Mouse (Mus musculus) ES-Bruce4 (cell line): ENCODE results near the gene Tfpt. TPM values are rescaled to one million over a fixed set of nuclear protein-coding genes. Genes with fewer than 3 reads are reported as not detected.
"Not testable (repeated sequence)": the region's sequence is repeated elsewhere in the genome, so short reads cannot be mapped to it uniquely, and the experiment has no call there.

Experiments used
- H3K27ac ChIP-seq: 2 replicates; pipeline ENCODE4 v1.5.1; 2012; ENCODE audit warnings: low read length, inconsistent platforms; ENCODE audit not compliant: insufficient read depth
- H3K27me3 ChIP-seq: 2 replicates; pipeline ENCODE4 v1.6.1; 2012; ENCODE audit warnings: mild to moderate bottlenecking, low read length, inconsistent platforms; ENCODE audit not compliant: control insufficient read depth, poor library complexity, insufficient read depth, severe bottlenecking
- H3K36me3 ChIP-seq: 2 replicates; pipeline ENCODE4 v1.6.1; 2012; ENCODE audit warnings: inconsistent platforms, mild to moderate bottlenecking, low read length, moderate library complexity; ENCODE audit not compliant: control insufficient read depth, poor library complexity, insufficient read depth, severe bottlenecking
- H3K4me1 ChIP-seq: one replicate; pipeline ENCODE4 v1.8.1; 2011; ENCODE audit warnings: low read length; ENCODE audit not compliant: control insufficient read depth, insufficient read depth
- H3K4me3 ChIP-seq: 2 replicates; pipeline ENCODE4 v1.5.1; 2011; ENCODE audit warnings: low read depth, mild to moderate bottlenecking, low read length
- H3K9ac ChIP-seq: 2 replicates; pipeline ENCODE4 v1.6.1; 2012; ENCODE audit warnings: low read depth, mild to moderate bottlenecking, inconsistent platforms; ENCODE audit not compliant: poor library complexity, severe bottlenecking
- H3K9me3 ChIP-seq: replicated peaks from 2 replicates; pipeline ENCODE4 v1.6.1; 2012; ENCODE audit warnings: mild to moderate bottlenecking, low read length, inconsistent platforms; ENCODE audit not compliant: control insufficient read depth, poor library complexity, insufficient read depth, severe bottlenecking
- CTCF ChIP-seq: IDR thresholded peaks from one replicate; pipeline ENCODE4 v1.8.1; 2011; ENCODE audit warnings: low read depth, low read length
- EP300 ChIP-seq: IDR thresholded peaks from 2 replicates; pipeline ENCODE4 v1.6.1; 2011; ENCODE audit warnings: low read depth, low read length; ENCODE audit not compliant: insufficient read depth
- POLR2A ChIP-seq: IDR thresholded peaks from one replicate; pipeline ENCODE4 v1.8.1; 2011; ENCODE audit warnings: low read length; ENCODE audit not compliant: insufficient read depth
- polyA plus RNA-seq: library from polyadenylated mRNA; stranded (reverse); fragments of >200 nt; gene quantifications from 2 replicates; pipeline ENCODE4 v1.2.4, GENCODE M21; 2011; ENCODE audit warnings: low read depth; ENCODE audit not compliant: missing spikeins, insufficient read depth, insufficient read length

Gene Tfpt
- polyA plus RNA-seq, 1 experiment = 29.9 TPM

DNA sequence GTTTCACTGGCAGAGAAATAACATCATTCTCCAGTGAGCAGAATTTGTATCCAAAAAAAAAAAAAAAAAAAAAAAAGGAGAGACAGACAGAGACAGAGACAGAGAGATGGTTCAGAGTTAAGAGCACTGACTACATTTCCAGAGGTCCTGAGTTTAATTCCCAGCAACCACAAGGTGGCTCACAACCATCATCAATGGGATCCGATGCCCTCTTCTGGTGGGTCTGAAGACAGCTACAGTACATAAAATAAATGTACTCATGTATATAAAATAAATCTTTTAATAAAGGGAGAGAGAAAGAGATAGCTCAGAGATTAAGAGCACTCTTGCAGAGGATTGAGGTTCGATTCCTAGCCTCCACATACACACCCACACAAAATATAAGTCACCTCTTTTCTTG is 51.5 kb downstream of the Tfpt start:
- TF ChIP-seq EP300 (no peak), CTCF (peak; percentile 19), POLR2A (no peak)
- Histone ChIP-seq H3K27ac (peak overlapping the region; percentile 30), H3K9ac (peak overlapping the region; percentile 66; the same call in 1 of the 2 replicates), H3K4me3 (peak overlapping the region; percentile 66), H3K9me3 (0 out of 2 replicates have a peak, but pooled peaks cover 3% of the 10 kb centered on the region), H3K27me3 (no peaks in the 10 kb centered on the region), H3K36me3 (0 out of 2 replicates have a peak, but pooled peaks cover 2% of the 10 kb centered on the region), H3K4me1 (peaks cover 2% of the 10 kb centered on the region)

DNA sequence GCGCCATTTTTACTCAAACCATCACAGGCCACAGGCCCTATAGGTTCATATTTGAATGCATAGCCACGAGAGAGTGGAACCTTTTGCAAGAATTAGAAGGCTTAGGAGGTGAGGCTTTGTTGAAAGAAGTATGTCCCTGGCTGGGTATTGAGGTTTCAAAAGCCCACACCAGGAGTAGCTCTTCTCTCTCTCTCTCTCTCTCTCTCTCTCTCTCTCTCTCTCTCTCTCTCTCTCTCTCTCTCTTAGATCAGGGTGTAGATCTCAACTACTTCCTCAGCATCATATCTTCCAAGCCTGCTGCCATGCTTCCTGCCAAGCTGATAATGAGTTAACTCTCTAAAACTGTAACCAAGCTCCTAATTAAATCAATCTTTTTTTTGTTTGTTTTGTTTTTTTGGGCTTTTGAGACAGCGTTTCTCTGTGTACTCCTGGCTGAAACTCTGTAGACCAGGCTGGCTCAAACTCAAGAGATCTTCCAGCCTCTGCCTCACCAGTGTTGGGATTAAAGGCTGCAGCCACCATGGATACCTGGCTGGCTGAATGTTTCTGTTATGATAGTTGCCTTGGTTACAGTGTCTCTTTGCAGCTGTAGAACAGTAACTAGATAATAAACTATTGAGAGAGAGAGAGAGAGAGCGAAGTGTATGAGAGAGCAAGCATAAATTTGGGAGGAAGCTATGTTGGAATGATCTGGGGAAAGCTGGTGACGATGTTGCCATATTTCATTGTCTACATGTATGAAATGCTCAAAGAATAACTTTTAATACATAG is 53.2 kb downstream of the Tfpt start:
- H3K36me3 ChIP-seq = 0 out of 2 replicates have a peak, but pooled peaks cover 4% of the 10 kb centered on the region
- no peak for TF ChIP-seq EP300
- TF ChIP-seq CTCF = no peak
- TF ChIP-seq POLR2A = no peak
- H3K9ac ChIP-seq = no peak overlapping the region

DNA sequence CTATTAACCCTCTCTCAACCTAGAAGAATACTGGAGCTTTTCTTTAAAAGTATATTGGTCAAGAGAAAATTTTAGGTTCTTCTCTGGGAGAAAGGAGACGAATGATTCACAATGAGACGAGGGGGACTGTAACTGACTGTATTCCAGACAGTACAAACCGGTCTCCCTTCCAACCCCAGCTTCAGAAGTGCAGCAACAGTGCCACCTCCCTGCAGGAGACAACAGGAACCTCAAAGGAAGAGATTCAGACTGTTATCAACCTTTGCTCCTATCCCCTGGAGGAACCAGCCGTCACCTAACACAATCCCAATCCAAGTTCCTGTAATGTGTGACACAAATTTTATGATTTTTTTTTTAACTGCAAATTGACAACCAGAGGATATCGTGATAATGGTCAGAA is 55.5 kb downstream of the Tfpt start:
- Histone ChIP-seq H3K9me3 (peaks cover 22% of the 10 kb centered on the region), H3K27me3 (no peaks in the 10 kb centered on the region), H3K4me3 (no peak overlapping the region), H3K4me1 (no peaks in the 10 kb centered on the region), H3K36me3 (0 out of 2 replicates have a peak, but pooled peaks cover 5% of the 10 kb centered on the region), H3K9ac (no peak overlapping the region), H3K27ac (no peak overlapping the region)
- TF ChIP-seq EP300 (no peak), POLR2A (no peak), CTCF (peak; percentile 24)

More for the DNA sequence above, 53.2 kb downstream of the Tfpt start:
- H3K9me3 ChIP-seq = peaks cover 12% of the 10 kb centered on the region
- H3K4me1 ChIP-seq = peaks cover 2% of the 10 kb centered on the region
- no peak overlapping the region for H3K4me3 ChIP-seq
- no peaks in the 10 kb centered on the region for H3K27me3 ChIP-seq
- H3K27ac ChIP-seq = no peak overlapping the region

GRCm38 (mm10) chr7:3571847-3572246 is 57.9 kb downstream of the Tfpt start:
- TF ChIP-seq POLR2A (no peak), EP300 (no peak), CTCF (no peak)
- H3K9me3 ChIP-seq = peaks cover 22% of the 10 kb centered on the region
- H3K4me3 ChIP-seq = no peak overlapping the region
- no peaks in the 10 kb centered on the region for H3K27me3 ChIP-seq
- H3K36me3 ChIP-seq = 0 out of 2 replicates have a peak, but pooled peaks cover 2% of the 10 kb centered on the region
- no peaks in the 10 kb centered on the region for H3K4me1 ChIP-seq
- H3K27ac ChIP-seq = peak overlapping the region; percentile 17; the same call in 1 of the 2 replicates
- no peak overlapping the region for H3K9ac ChIP-seq

- H3K4me3 ChIP-seq, H3K9ac ChIP-seq, H3K27me3 ChIP-seq, H3K36me3 ChIP-seq, H3K4me1 ChIP-seq: not testable (repeated sequence)
- peaks cover 22% of the 10 kb centered on the region for H3K9me3 ChIP-seq
- 0 out of 2 replicates have a peak, but pooled peaks have one; percentile 11 for TF ChIP-seq EP300
- peak overlapping the region; percentile 70 for H3K27ac ChIP-seq
These were observed 59.1 kb downstream of the Tfpt start for GRCm38 (mm10) chr7:3570580-3570979.

Other genes starting within 250 kb of the Tfpt start
- gene Cacng8, start 239.2 kb downstream of the Tfpt start, polyA plus RNA-seq = 5.2 and 7.6 TPM in 2 replicates
- gene Cacng6, start 205.7 kb downstream of the Tfpt start, polyA plus RNA-seq = 16.6 and 17.6 TPM in 2 replicates
- 4.7 and 6.3 TPM in 2 replicates for gene Tarm1, start 127.3 kb downstream of the Tfpt start, polyA plus RNA-seq
- gene Oscar, start 13.8 kb downstream of the Tfpt start, polyA plus RNA-seq = 0.37 TPM in 1 of 2 replicates, not detected in the other
- 266 and 305 TPM in 2 replicates for gene Ndufa3, start 12.6 kb downstream of the Tfpt start, polyA plus RNA-seq
- gene Prpf31, start 56 bp upstream of the Tfpt start, polyA plus RNA-seq = 67.3 and 80.1 TPM in 2 replicates
- 141 and 161 TPM in 2 replicates for gene Cnot3, start 15.3 kb upstream of the Tfpt start, polyA plus RNA-seq
- gene Leng1, start 35.9 kb upstream of the Tfpt start, polyA plus RNA-seq = 8.3 and 9.0 TPM in 2 replicates
- 15.9 and 16.4 TPM in 2 replicates for gene Tmc4, start 47.6 kb upstream of the Tfpt start, polyA plus RNA-seq
- gene Tsen34, start 62.9 kb upstream of the Tfpt start, polyA plus RNA-seq = 60.6 and 64.6 TPM in 2 replicates
- 44.6 and 48.3 TPM in 2 replicates for gene Mboat7, start 63.6 kb upstream of the Tfpt start, polyA plus RNA-seq
- gene Rps9, start 74.1 kb upstream of the Tfpt start, polyA plus RNA-seq = 1,660 and 1,729 TPM in 2 replicates
- gene Pirb, start 90.5 kb upstream of the Tfpt start, polyA plus RNA-seq = not detected in 2 replicates
- not detected in 2 replicates for gene Gm15448, start 195.8 kb upstream of the Tfpt start, polyA plus RNA-seq
- gene Pira2, start 215.1 kb upstream of the Tfpt start, polyA plus RNA-seq = not detected in 2 replicates